Mouse (Mus musculus) embryonic facial prominence, embryonic 15.5 days (tissue): Measurements from ENCODE around the gene A630095N17Rik. TPM values are rescaled to one million over a fixed set of nuclear protein-coding genes. Genes with fewer than 3 reads are reported as not detected.
"Not testable (repeated sequence)": the region's sequence is repeated elsewhere in the genome, so short reads cannot be mapped to it uniquely, and the experiment has no call there.

Source experiments
- ATAC-seq: fragments of 200-750 bp; cut with Nextera tagmentation; 2 replicates; pipeline ENCODE4 v1.8.0; 2017; ENCODE audit warnings: low read depth, moderate TSS enrichment; ENCODE audit not compliant: insufficient number of reproducible peaks, low FRiP score, low TSS enrichment
- H3K27ac ChIP-seq: fragments of 300-500 bp; sonication (generic); replicated peaks from 2 replicates; pipeline ENCODE4 v1.5.1; 2015; ENCODE audit warnings: mild to moderate bottlenecking, inconsistent platforms
- H3K27me3 ChIP-seq: fragments of 300-500 bp; sonication (generic); 2 replicates; pipeline ENCODE4 v1.6.1; 2015; ENCODE audit warnings: inconsistent platforms
- H3K36me3 ChIP-seq: fragments of 300-500 bp; sonication (generic); 2 replicates; pipeline ENCODE4 v1.6.1; 2015; ENCODE audit warnings: mild to moderate bottlenecking, inconsistent platforms
- H3K4me1 ChIP-seq: fragments of 300-500 bp; sonication (generic); 2 replicates; pipeline ENCODE4 v1.6.1; 2015; ENCODE audit warnings: inconsistent platforms
- H3K4me2 ChIP-seq: fragments of 300-500 bp; sonication (generic); replicated peaks from 2 replicates; pipeline ENCODE4 v1.6.1; 2015; ENCODE audit warnings: mild to moderate bottlenecking, inconsistent platforms
- H3K4me3 ChIP-seq: fragments of 300-500 bp; sonication (generic); replicated peaks from 2 replicates; pipeline ENCODE4 v1.5.1; 2015; ENCODE audit warnings: mild to moderate bottlenecking, inconsistent platforms
- H3K9ac ChIP-seq: fragments of 300-500 bp; sonication (generic); 2 replicates; pipeline ENCODE4 v1.6.1; 2015; ENCODE audit warnings: inconsistent platforms
- H3K9me3 ChIP-seq: fragments of 300-500 bp; sonication (generic); replicated peaks from 2 replicates; pipeline ENCODE4 v1.6.1; 2016; ENCODE audit warnings: inconsistent platforms
- WGBS: fragments of 180-500 bp; shearing (Covaris S2); methylation state at CpG from one replicate; pipeline ENCODE4 v1.1.7; 2015; 5-methylcytosine and 5-hydroxymethylcytosine counted together
- polyA plus RNA-seq: library from polyadenylated mRNA; unstranded; fragments of >200 nt; fragmentation: Nextera tagmentation; extraction: Ambion mirVana; gene quantifications from 2 replicates; pipeline ENCODE4 v1.2.1, GENCODE M21; 2015

A630095N17Rik gene
- polyA plus RNA-seq, 1 experiment from 2014 or later, result not detected

DNA sequence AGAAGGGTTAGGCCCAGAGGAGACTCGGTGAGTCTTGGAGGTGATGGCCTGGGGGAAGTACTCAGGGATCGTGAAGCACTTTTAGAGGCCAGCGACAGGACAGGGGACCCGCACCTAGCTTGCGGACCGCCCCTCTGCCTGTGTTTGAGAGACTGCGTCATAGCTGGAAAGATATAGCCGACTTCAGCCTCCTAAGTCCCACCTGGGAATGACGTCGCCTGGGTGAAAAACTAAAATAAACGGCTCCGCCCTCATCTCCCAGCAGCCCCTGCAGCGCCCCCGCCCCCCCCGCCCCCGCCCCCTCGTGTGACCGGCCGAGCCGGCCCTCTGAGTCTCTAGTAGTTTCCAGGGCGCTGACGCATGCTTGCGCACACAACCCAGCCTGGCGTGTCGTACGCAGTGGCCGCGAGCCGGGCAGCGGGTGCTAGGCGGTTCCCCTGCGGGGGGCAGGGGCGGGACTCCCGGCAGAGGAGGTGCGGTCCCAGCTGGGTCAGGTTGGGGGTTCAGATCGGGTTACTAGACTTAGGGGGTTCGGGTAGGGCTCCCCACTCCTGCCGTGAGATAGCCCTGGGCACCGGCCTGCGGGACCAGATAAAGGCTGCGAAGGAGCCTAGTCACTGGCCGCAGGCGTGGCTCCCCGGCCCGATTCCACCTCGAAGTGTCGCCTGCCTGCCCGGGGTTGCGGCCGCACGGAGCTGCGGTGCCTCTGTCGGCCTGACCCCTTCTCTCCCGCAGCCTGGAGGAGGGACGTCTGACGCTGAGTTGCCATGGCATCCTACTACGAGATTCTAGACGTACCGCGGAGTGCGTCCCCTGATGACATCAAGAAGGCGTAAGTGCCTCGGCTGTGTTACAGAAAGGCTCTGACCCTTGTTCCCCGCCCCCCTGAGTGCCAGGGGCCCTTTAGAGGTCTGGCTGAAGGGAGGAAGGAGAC lies 4.5 kb upstream of the A630095N17Rik start, which contains the start of gene Dnajb2:
Gene Dnajb2 (plus strand): TSS at position 290 of the 934 bp plus-strand sequence.
- peak within 1 kb of the TSS; percentile 80 for H3K9ac ChIP-seq
- H3K4me3 ChIP-seq, result peak within 1 kb of the TSS; percentile 76
- H3K9me3 ChIP-seq, result no peaks in the 10 kb centered on the region
- peaks cover 13% of the 10 kb centered on the region; the same call in 1 of the 2 replicates for H3K36me3 ChIP-seq
- peak within 1 kb of the TSS; percentile 84 for H3K27ac ChIP-seq
- H3K27me3 ChIP-seq, result no peaks in the 10 kb centered on the region
- WGBS, result 1% methylated on average over 64 of the region's 64 CpGs
- peaks cover 20% of the 10 kb centered on the region for H3K4me1 ChIP-seq
- peak; percentile 90 for ATAC-seq
- H3K4me2 ChIP-seq, result peak within 1 kb of the TSS; percentile 91

- no peak for ATAC-seq
- Histone ChIP-seq H3K27ac (no peak overlapping the region), H3K36me3 (peaks cover 4% of the 10 kb centered on the region; the same call in 1 of the 2 replicates), H3K27me3 (no peaks in the 10 kb centered on the region), H3K4me2 (0 out of 2 replicates have a peak overlapping the region, but pooled peaks have one; percentile 15), H3K4me3 (no peak overlapping the region), H3K4me1 (peaks cover 20% of the 10 kb centered on the region), H3K9ac (no peak overlapping the region), H3K9me3 (no peaks in the 10 kb centered on the region)
- WGBS, result under 1% methylated on average over 8 of the region's 8 CpGs
Observed at GRCm38 (mm10) chr1:75234606-75235005, 2.7 kb upstream of the A630095N17Rik start.

DNA sequence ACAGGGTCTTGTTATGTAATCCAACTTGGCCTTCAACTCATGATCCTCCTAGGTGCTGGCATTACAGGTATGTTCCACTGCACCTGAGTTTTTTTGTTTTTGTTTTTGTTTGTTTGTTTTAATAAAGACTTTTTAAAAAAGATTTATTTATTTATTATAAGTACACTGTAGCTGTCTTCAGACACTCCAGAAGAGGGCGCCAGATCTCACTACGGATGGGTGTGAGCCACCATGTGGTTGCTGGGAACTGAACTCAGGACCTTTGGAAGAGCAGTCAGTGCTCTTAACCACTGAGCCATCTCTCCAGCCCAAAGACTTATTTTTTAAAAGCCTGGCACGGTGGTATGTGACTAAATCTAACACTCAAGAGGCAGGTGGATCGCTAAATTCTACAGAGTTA lies 587 bp upstream of the A630095N17Rik start:
- not testable (repeated sequence) for H3K36me3 ChIP-seq, H3K9ac ChIP-seq, ATAC-seq, H3K27ac ChIP-seq, H3K4me2 ChIP-seq, H3K9me3 ChIP-seq, H3K27me3 ChIP-seq, H3K4me3 ChIP-seq
- 69% methylated on average over 4 of the region's 4 CpGs for WGBS
- peaks cover 20% of the 10 kb centered on the region for H3K4me1 ChIP-seq

DNA sequence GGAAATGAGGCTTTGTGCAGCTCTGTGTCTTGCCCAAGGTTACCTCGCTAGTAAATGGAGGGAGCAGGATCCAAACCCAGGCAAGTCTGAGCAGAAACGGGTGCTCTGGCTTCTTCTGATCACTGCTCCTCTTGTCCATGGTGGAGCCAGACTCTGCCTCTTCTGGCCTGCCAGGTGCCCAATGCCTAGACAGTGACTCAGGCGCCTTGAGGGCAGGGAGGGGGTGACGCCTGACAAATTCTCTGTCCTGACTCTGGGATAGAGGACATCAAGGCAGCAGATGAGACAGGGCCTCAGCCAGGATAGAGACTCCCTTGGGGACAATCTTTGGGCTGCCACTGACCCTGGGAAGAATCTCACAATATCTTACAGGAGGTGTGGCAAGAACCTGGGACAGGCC lies 678 bp downstream of the A630095N17Rik start:
- H3K4me2 ChIP-seq, result no peak overlapping the region
- no peaks in the 10 kb centered on the region for H3K27me3 ChIP-seq
- H3K9ac ChIP-seq, result no peak overlapping the region
- H3K4me1 ChIP-seq, result peaks cover 10% of the 10 kb centered on the region; the same call in 1 of the 2 replicates
- H3K27ac ChIP-seq, result peak overlapping the region; percentile 60
- no peaks in the 10 kb centered on the region for H3K36me3 ChIP-seq
- WGBS, result 68% methylated on average over 4 of the region's 4 CpGs
- H3K9me3 ChIP-seq, result no peaks in the 10 kb centered on the region
- no peak overlapping the region for H3K4me3 ChIP-seq
- ATAC-seq, result no peak

DNA sequence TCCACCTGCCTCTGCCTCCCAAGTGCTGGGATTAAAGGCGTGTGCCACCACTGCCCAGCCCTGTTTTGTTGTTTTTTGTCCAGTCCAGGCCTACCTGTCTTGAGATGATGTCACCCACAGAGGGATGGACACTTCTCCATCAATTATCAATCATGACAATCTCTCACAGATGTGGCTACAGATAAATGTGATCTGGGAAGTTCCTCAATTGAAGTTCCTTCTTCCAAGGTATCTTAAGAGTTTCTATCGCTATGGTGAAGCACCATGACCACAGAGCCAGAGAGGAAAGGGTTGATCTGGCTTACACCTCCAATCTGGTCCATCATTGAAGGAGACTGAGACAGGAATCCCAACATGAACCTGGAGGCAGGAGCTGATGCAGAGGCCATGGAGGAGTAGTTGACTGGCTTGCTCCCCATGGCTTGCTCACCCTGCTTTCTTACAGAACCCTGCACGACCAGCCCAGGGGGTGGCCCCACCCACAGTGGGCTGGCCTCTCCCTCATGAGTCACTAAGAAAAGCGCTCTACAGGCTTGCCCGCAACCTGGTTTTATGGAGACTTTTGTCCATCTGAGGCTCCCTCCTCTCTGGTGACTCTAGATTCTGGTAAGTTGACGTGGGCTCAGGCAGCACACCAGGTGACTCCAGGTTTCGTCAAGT lies 1.4 kb downstream of the A630095N17Rik start:
- 63% methylated on average over 7 of the region's 7 CpGs for WGBS
- H3K27ac ChIP-seq, result 0 out of 2 replicates have a peak overlapping the region, but pooled peaks have one; percentile 60
- no peak overlapping the region for H3K4me2 ChIP-seq
- no peaks in the 10 kb centered on the region for H3K9me3 ChIP-seq
- no peak overlapping the region for H3K9ac ChIP-seq
- ATAC-seq, result no peak
- H3K27me3 ChIP-seq, result no peaks in the 10 kb centered on the region
- H3K36me3 ChIP-seq, result no peaks in the 10 kb centered on the region
- no peak overlapping the region for H3K4me3 ChIP-seq
- 0 out of 2 replicates have a peak, but pooled peaks cover 5% of the 10 kb centered on the region for H3K4me1 ChIP-seq

DNA sequence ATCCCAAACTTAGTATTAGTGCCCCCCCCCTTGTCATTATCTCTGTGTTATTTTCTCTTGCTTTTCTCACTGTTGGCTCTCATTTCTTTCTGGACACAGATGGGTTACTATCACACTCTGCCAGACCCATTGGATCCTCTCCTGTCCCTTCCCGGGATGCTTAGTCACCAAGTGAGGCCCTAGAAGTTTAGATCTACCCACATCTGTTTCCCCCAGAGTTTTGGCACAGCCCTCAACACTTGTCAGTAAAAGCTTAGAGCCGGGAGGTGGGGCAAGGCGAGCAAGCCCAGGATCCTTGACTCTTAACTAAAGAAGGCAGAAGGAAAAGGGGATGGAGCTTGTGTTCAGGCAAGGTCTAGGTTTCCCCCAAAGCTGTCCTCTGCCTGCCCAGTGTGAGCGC lies 2.7 kb downstream of the A630095N17Rik start:
- Histone ChIP-seq H3K4me2 (no peak overlapping the region), H3K27me3 (no peaks in the 10 kb centered on the region), H3K4me3 (no peak overlapping the region), H3K9ac (no peak overlapping the region), H3K9me3 (no peaks in the 10 kb centered on the region), H3K36me3 (no peaks in the 10 kb centered on the region), H3K4me1 (no peaks in the 10 kb centered on the region), H3K27ac (no peak overlapping the region)
- 56% methylated on average over 4 of the region's 4 CpGs for WGBS
- no peak for ATAC-seq

DNA sequence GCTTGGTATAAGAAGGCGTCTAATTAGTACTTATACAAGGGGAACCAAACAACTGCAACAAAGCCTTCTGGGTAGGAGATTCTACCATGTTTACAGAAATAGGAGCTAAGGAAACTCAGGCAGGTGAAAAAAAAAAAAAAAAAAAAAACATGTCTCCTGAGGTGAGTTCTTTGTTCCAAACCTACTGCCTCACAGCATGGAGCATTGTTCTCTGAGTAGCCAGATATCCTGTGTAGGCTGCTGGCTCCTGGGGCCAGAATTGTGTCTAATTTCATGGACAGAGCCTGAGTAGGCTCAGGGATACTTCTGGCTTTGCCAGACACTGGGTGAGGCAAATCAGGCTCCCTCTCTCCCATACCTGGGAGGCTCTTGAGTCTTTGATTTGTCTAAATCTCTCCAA lies 4.2 kb downstream of the A630095N17Rik start:
- 65% methylated on average over 1 of the region's 1 CpGs for WGBS
- H3K9ac ChIP-seq, result no peak overlapping the region
- no peaks in the 10 kb centered on the region for H3K27me3 ChIP-seq
- no peaks in the 10 kb centered on the region for H3K9me3 ChIP-seq
- H3K4me3 ChIP-seq, result no peak overlapping the region
- no peak overlapping the region for H3K27ac ChIP-seq
- no peaks in the 10 kb centered on the region for H3K4me1 ChIP-seq
- H3K36me3 ChIP-seq, result no peaks in the 10 kb centered on the region
- H3K4me2 ChIP-seq, result no peak overlapping the region
- ATAC-seq, result no peak

GRCm38 (mm10) chr1:75226138-75226537 lies 5.8 kb downstream of the A630095N17Rik start:
- no peaks in the 10 kb centered on the region for H3K36me3 ChIP-seq
- ATAC-seq, result no peak
- H3K4me2 ChIP-seq, result no peak overlapping the region
- H3K4me3 ChIP-seq, result no peak overlapping the region
- H3K27me3 ChIP-seq, result peaks cover 7% of the 10 kb centered on the region
- H3K9me3 ChIP-seq, result no peaks in the 10 kb centered on the region
- H3K9ac ChIP-seq, result no peak overlapping the region
- H3K4me1 ChIP-seq, result no peaks in the 10 kb centered on the region
- 42% methylated on average over 2 of the region's 2 CpGs for WGBS
- no peak overlapping the region for H3K27ac ChIP-seq

DNA sequence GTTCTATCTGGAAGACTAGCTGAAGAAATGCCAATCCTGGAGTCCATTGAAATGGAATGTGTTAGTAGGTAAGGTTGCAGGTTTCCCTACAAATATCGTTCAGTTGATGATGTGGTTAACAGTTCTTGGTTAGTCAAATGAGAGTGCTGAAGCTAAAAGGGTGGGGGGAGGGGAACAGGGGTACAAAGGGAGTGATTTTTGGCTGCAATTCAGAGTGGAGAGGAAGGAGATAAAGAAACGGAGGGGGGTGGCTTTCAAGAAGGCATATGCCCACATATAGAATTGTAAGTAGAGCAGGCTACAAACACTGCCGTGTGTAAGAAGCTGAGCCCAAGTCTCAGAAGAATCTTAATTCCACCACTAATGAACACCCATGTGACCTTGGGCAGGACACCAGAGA lies 6.4 kb downstream of the A630095N17Rik start:
- no peaks in the 10 kb centered on the region for H3K9me3 ChIP-seq
- H3K9ac ChIP-seq, result no peak overlapping the region
- no peak for ATAC-seq
- H3K4me3 ChIP-seq, result no peak overlapping the region
- H3K27me3 ChIP-seq, result peaks cover 14% of the 10 kb centered on the region
- no peaks in the 10 kb centered on the region for H3K4me1 ChIP-seq
- no peak overlapping the region for H3K4me2 ChIP-seq
- H3K36me3 ChIP-seq, result no peaks in the 10 kb centered on the region
- no peak overlapping the region for H3K27ac ChIP-seq
- 64% methylated on average over 3 of the region's 3 CpGs for WGBS

GRCm38 (mm10) chr1:75223532-75223931 lies 8.4 kb downstream of the A630095N17Rik start:
- H3K9me3 ChIP-seq, result no peaks in the 10 kb centered on the region
- no peak overlapping the region for H3K4me3 ChIP-seq
- peaks cover 12% of the 10 kb centered on the region for H3K4me1 ChIP-seq
- no peak overlapping the region for H3K4me2 ChIP-seq
- H3K27ac ChIP-seq, result no peak overlapping the region
- no peaks in the 10 kb centered on the region for H3K36me3 ChIP-seq
- ATAC-seq, result no peak
- H3K9ac ChIP-seq, result no peak overlapping the region
- H3K27me3 ChIP-seq, result peaks cover 33% of the 10 kb centered on the region
- 64% methylated on average over 6 of the region's 6 CpGs for WGBS

GRCm38 (mm10) chr1:75222926-75223325 lies 9.0 kb downstream of the A630095N17Rik start:
- Histone ChIP-seq H3K4me1 (peaks cover 18% of the 10 kb centered on the region), H3K9me3 (no peaks in the 10 kb centered on the region), H3K4me2 (no peak overlapping the region), H3K9ac (no peak overlapping the region), H3K36me3 (no peaks in the 10 kb centered on the region), H3K27me3 (peaks cover 39% of the 10 kb centered on the region), H3K27ac (no peak overlapping the region), H3K4me3 (no peak overlapping the region)
- 63% methylated on average over 6 of the region's 6 CpGs for WGBS
- no peak for ATAC-seq
